Mouse (Mus musculus) MEL (cell line): ENCODE measurements at regions not wholly inside any gene's neighbourhood (a gene's known extent, or its start where the extent isn't known, plus 50 kb on each side); places are given as distances from the start of the nearest gene placed in this dataset.

Experiments
- DNase-seq: peaks from one replicate; pipeline ENCODE4 v3.0.0; 2011; ENCODE audit warnings: low read depth, low spot score
- H3K27ac ChIP-seq: 2 replicates; pipeline ENCODE4 v1.5.1; 2012; ENCODE audit warnings: low read depth, mild to moderate bottlenecking, control low read depth, low read length, moderate library complexity; ENCODE audit not compliant: control insufficient read depth
- H3K27me3 ChIP-seq, 2 experiments: fragments of 150-350 bp in 1 of 2; sonication (generic) in 1 of 2; 2 replicates each; pipeline ENCODE4 v1.6.1; 2012; ENCODE audit warnings: low read length in 2 of 2, mild to moderate bottlenecking in 2 of 2, improper control_type of control experiment in 1 of 2, moderate library complexity in 1 of 2; ENCODE audit not compliant: insufficient read depth in 2 of 2, control insufficient read depth in 1 of 2
- H3K36me3 ChIP-seq, 2 experiments: 2 replicates each; pipeline ENCODE4 v1.6.1; 2012 to 2014; ENCODE audit warnings: low read length in 2 of 2, improper control_type of control experiment in 1 of 2, inconsistent platforms in 1 of 2, mild to moderate bottlenecking in 1 of 2; ENCODE audit not compliant: insufficient read depth in 2 of 2, control insufficient read depth in 1 of 2
- H3K4me1 ChIP-seq, 2 experiments: fragments of 150-350 bp in 1 of 2; sonication (generic) in 1 of 2; 2 replicates each; pipeline ENCODE4 v1.6.1; 2012; ENCODE audit warnings: low read length in 2 of 2, improper control_type of control experiment in 1 of 2, mild to moderate bottlenecking in 1 of 2; ENCODE audit not compliant: insufficient read depth in 2 of 2, control insufficient read depth in 1 of 2
- H3K4me3 ChIP-seq, 2 experiments: fragments of 150-350 bp in 1 of 2; sonication (generic) in 1 of 2; 2 replicates each; pipeline ENCODE4 v1.5.1; 2012; ENCODE audit warnings: low read depth in 2 of 2, low read length in 2 of 2, mild to moderate bottlenecking in 2 of 2, moderate library complexity in 2 of 2, control low read depth in 1 of 2, improper control_type of control experiment in 1 of 2; ENCODE audit not compliant: control insufficient read depth in 1 of 2, insufficient read depth in 1 of 2
- H3K79me2 ChIP-seq: 2 replicates; pipeline ENCODE4 v1.6.1; 2012; ENCODE audit warnings: mild to moderate bottlenecking, low read length, moderate library complexity; ENCODE audit not compliant: control insufficient read depth, poor library complexity, insufficient read depth
- H3K9ac ChIP-seq: 2 replicates; pipeline ENCODE4 v1.6.1; 2012; ENCODE audit warnings: low read depth, mild to moderate bottlenecking, control low read depth, low read length, moderate library complexity; ENCODE audit not compliant: control insufficient read depth, poor library complexity, severe bottlenecking
- H3K9me3 ChIP-seq: fragments of 150-350 bp; sonication (generic); replicated peaks from 2 replicates; pipeline ENCODE4 v1.6.1; 2012; ENCODE audit warnings: mild to moderate bottlenecking, low read length, improper control_type of control experiment, moderate library complexity; ENCODE audit not compliant: insufficient read depth
- CHD1 ChIP-seq: IDR thresholded peaks from 2 replicates; pipeline ENCODE4 v1.6.1; 2012; ENCODE audit warnings: low read depth, mild to moderate bottlenecking, inconsistent platforms, low read length, improper control_type of control experiment
- CTCF ChIP-seq, 3 experiments: IDR thresholded peaks in 2 of 3; conservative IDR thresholded peaks in 1 of 3; 2 replicates each; pipeline ENCODE4 v1.5.1; 2011 to 2012; ENCODE audit warnings: low read length in 3 of 3, low read depth in 2 of 3, mild to moderate bottlenecking in 2 of 3, improper control_type of control experiment in 1 of 3, inconsistent platforms in 1 of 3, mixed read lengths in 1 of 3, moderate library complexity in 1 of 3; ENCODE audit not compliant: control insufficient read depth in 1 of 3, insufficient read depth in 1 of 3, poor library complexity in 1 of 3, severe bottlenecking in 1 of 3
- EP300 ChIP-seq, 2 experiments: IDR thresholded peaks; 2 replicates each; pipeline ENCODE4 v1.6.1; 2011; ENCODE audit warnings: improper control_type of control experiment in 2 of 2, low read length in 2 of 2, low read depth in 1 of 2, mild to moderate bottlenecking in 1 of 2
- ETS1 ChIP-seq: IDR thresholded peaks from 2 replicates; pipeline ENCODE4 v1.6.1; 2012; ENCODE audit warnings: low read depth, mild to moderate bottlenecking, inconsistent platforms, low read length, improper control_type of control experiment, moderate library complexity
- GATA1 ChIP-seq: IDR thresholded peaks from 2 replicates; pipeline ENCODE4 v1.6.1; 2011; ENCODE audit warnings: low read depth, low read length, improper control_type of control experiment
- HCFC1 ChIP-seq: IDR thresholded peaks from 2 replicates; pipeline ENCODE4 v1.6.1; 2012; ENCODE audit warnings: low read depth, mild to moderate bottlenecking, inconsistent platforms, low read length, improper control_type of control experiment, moderate library complexity
- MAFK ChIP-seq: IDR thresholded peaks from 2 replicates; pipeline ENCODE4 v1.6.1; 2011; ENCODE audit warnings: low read depth, mild to moderate bottlenecking, low read length, improper control_type of control experiment, borderline replicate concordance
- MAZ ChIP-seq: IDR thresholded peaks from 2 replicates; pipeline ENCODE4 v1.6.1; 2012; ENCODE audit warnings: low read depth, mild to moderate bottlenecking, inconsistent platforms, low read length, improper control_type of control experiment
- MXI1 ChIP-seq: IDR thresholded peaks from 2 replicates; pipeline ENCODE4 v1.6.1; 2011; ENCODE audit warnings: mild to moderate bottlenecking, low read depth, low read length, improper control_type of control experiment
- MYB ChIP-seq: IDR thresholded peaks from 2 replicates; pipeline ENCODE4 v1.6.1; 2011; ENCODE audit warnings: mild to moderate bottlenecking, low read depth, low read length, improper control_type of control experiment
- MYC ChIP-seq: IDR thresholded peaks from 2 replicates; pipeline ENCODE4 v1.6.1; 2011; ENCODE audit warnings: low read depth, mild to moderate bottlenecking, low read length, improper control_type of control experiment, moderate library complexity
- RAD21 ChIP-seq: IDR thresholded peaks from 2 replicates; pipeline ENCODE4 v1.6.1; 2011; ENCODE audit warnings: mild to moderate bottlenecking, low read depth, low read length, improper control_type of control experiment
- SIN3A ChIP-seq: IDR thresholded peaks from 2 replicates; pipeline ENCODE4 v1.6.1; 2012; ENCODE audit warnings: low read length, improper control_type of control experiment, inconsistent platforms
- TCF12 ChIP-seq: IDR thresholded peaks from 2 replicates; pipeline ENCODE4 v1.6.1; 2014; ENCODE audit warnings: low read depth, mild to moderate bottlenecking, inconsistent platforms, low read length, improper control_type of control experiment, moderate library complexity
- UBTF ChIP-seq: IDR thresholded peaks from 2 replicates; pipeline ENCODE4 v1.6.1; 2012; ENCODE audit warnings: low read depth, mild to moderate bottlenecking, inconsistent platforms, low read length, improper control_type of control experiment, moderate library complexity, borderline replicate concordance; ENCODE audit not compliant: insufficient read depth
- ZC3H11A ChIP-seq: IDR thresholded peaks from 2 replicates; pipeline ENCODE4 v1.6.1; 2012; ENCODE audit warnings: low read depth, mild to moderate bottlenecking, inconsistent platforms, low read length, improper control_type of control experiment
- ZKSCAN1 ChIP-seq: IDR thresholded peaks from 2 replicates; pipeline ENCODE4 v1.6.1; 2012; ENCODE audit warnings: low read depth, mild to moderate bottlenecking, inconsistent platforms, low read length, improper control_type of control experiment, moderate library complexity

GRCm38 (mm10) chr11:79823631-79824310, 138.4 kb downstream of the Utp6 start:
- Histone ChIP-seq H3K27ac (no peak overlapping the region), H3K79me2 (no peaks in the 10 kb centered on the region), H3K27me3 (peaks cover 6 to 9% of the 10 kb centered on the region in 2 experiments), H3K36me3 (no peaks in the 10 kb centered on the region), H3K9ac (no peak overlapping the region), H3K4me3 (no peak overlapping the region), H3K4me1 (no peaks in the 10 kb centered on the region), H3K9me3 (no peaks in the 10 kb centered on the region)
- no peak for TF ChIP-seq EP300 (IDR thresholded peaks at IDR 0.05; ENCODE audit: low read depth in 1 of 2, low read length in 2 of 2)
- no peak for TF ChIP-seq CHD1
- no peak for TF ChIP-seq CTCF (IDR thresholded peaks at IDR 0.05 in 2 of 3, conservative IDR thresholded peaks at IDR 0.05 in 1 of 3; ENCODE audit: control insufficient read depth in 1 of 3, insufficient read depth in 1 of 3, low read depth in 2 of 3, low read length in 3 of 3, poor library complexity in 1 of 3, severe bottlenecking in 1 of 3)
- no peak for TF ChIP-seq TCF12
- TF ChIP-seq MYC: no peak
- no peak for TF ChIP-seq MXI1
- TF ChIP-seq GATA1: no peak
- DNase-seq: no peak

GRCm38 (mm10) chr11:79821986-79822385, 140.2 kb downstream of the Utp6 start:
- Histone ChIP-seq H3K27ac (no peak overlapping the region), H3K27me3 (peaks cover 6 to 9% of the 10 kb centered on the region in 2 experiments), H3K4me1 (no peaks in the 10 kb centered on the region), H3K4me3 (no peak overlapping the region), H3K9me3 (no peaks in the 10 kb centered on the region), H3K79me2 (no peaks in the 10 kb centered on the region), H3K36me3 (no peaks in the 10 kb centered on the region), H3K9ac (no peak overlapping the region)
- DNase-seq: no peak
- TF ChIP-seq MAFK (no peak), SIN3A (no peak), ETS1 (no peak), MAZ (no peak), HCFC1 (no peak), ZKSCAN1 (no peak), UBTF (no peak), MYC (no peak), ZC3H11A (no peak), RAD21 (no peak), MYB (no peak)
